Mouse (Mus musculus) heart, adult 2 months (tissue): ENCODE data around the gene BC004004. TPM values are rescaled to one million over a fixed set of nuclear protein-coding genes. Genes with fewer than 3 reads are reported as not detected.

Experiments
- DNase-seq, 2 experiments: peaks; one replicate each; pipeline ENCODE4 v3.0.0; 2021
- H3K27ac ChIP-seq: fragments of 200-600 bp; 2 replicates; pipeline ENCODE4 v1.8.1; 2022
- H3K27me3 ChIP-seq: fragments of 200-500 bp; 2 replicates; pipeline ENCODE4 v1.6.1; 2012; ENCODE audit warnings: mild to moderate bottlenecking, low read length, inconsistent platforms, mixed read lengths; ENCODE audit not compliant: control insufficient read depth, insufficient read depth
- H3K36me3 ChIP-seq: fragments of 200-500 bp; 2 replicates; pipeline ENCODE4 v1.6.1; 2012; ENCODE audit warnings: low read length, inconsistent platforms; ENCODE audit not compliant: control insufficient read depth, insufficient read depth
- H3K4me1 ChIP-seq: fragments of 200-500 bp; 2 replicates; pipeline ENCODE4 v1.6.1; 2011; ENCODE audit warnings: low read length; ENCODE audit not compliant: control insufficient read depth, insufficient read depth
- H3K4me3 ChIP-seq: fragments of 200-600 bp; 2 replicates; pipeline ENCODE4 v1.8.1; 2022
- H3K79me2 ChIP-seq: fragments of 200-500 bp; replicated peaks from 2 replicates; pipeline ENCODE4 v1.6.1; 2012; ENCODE audit warnings: mild to moderate bottlenecking, inconsistent platforms, low read length, moderate library complexity, mixed read lengths; ENCODE audit not compliant: control insufficient read depth, insufficient read depth
- H3K9ac ChIP-seq: fragments of 200-500 bp; 2 replicates; pipeline ENCODE4 v1.6.1; 2012; ENCODE audit warnings: low read depth, mild to moderate bottlenecking, control low read depth, inconsistent platforms, low read length, mixed read lengths
- CTCF ChIP-seq: fragments of 200-600 bp; IDR thresholded peaks from 2 replicates; pipeline ENCODE4 v1.8.1; 2022; ENCODE audit warnings: antibody characterized with exemption, mild to moderate bottlenecking, moderate library complexity
- EP300 ChIP-seq: fragments of 200-500 bp; IDR thresholded peaks from 2 replicates; pipeline ENCODE4 v1.6.1; 2011; ENCODE audit warnings: low read depth, low read length, control low read depth; ENCODE audit not compliant: insufficient read depth
- POLR2A ChIP-seq: fragments of 200-500 bp; IDR thresholded peaks from 2 replicates; pipeline ENCODE4 v1.6.1; 2011; ENCODE audit warnings: mild to moderate bottlenecking, low read depth, low read length, control low read depth; ENCODE audit not compliant: insufficient read depth
- WGBS: fragments of 180-500 bp; shearing (Covaris S2); methylation state at CpG from one replicate; pipeline ENCODE4 v1.1.7; 2018; 5-methylcytosine and 5-hydroxymethylcytosine counted together
- intact Hi-C: fragments of 180-260 bp; cut with DNase I; formaldehyde crosslinking; loops from one replicate; pipeline ENCODE4 v1.15.1; 2025
- polyA plus RNA-seq: library from polyadenylated mRNA; depleted of rRNA; stranded (reverse); fragments of >200 nt; gene quantifications from 2 replicates; pipeline ENCODE4 v1.2.3, GENCODE M21; 2012
- total RNA-seq, 2 experiments: library from RNA; stranded (reverse); gene quantifications; 2 replicates each; pipeline ENCODE4 v1.2.3; 2021

Gene BC004004
- total and polyA plus RNA-seq, 3 experiments: 184 to 318 (median 264) TPM

GRCm38 (mm10) chr17:29341591-29342003 lies 73.0 kb downstream of the BC004004 start:
- H3K4me3 ChIP-seq: peak overlapping the region; percentile 24; the same call in 1 of the 2 replicates
- intact Hi-C loops: no loop called here

GRCm38 (mm10) chr17:29342010-29342910 lies 73.7 kb downstream of the BC004004 start:
- H3K9ac ChIP-seq: peak overlapping the region; percentile 62
- no peaks in the 10 kb centered on the region; the same call in 1 of the 2 replicates for H3K36me3 ChIP-seq
- peak overlapping the region; percentile 24; the same call in 1 of the 2 replicates for H3K4me3 ChIP-seq

More at GRCm38 (mm10) chr17:29341591-29342003, 73.0 kb downstream of the BC004004 start:
- TF ChIP-seq CTCF: peak; percentile 37; the same call in 1 of the 2 replicates
- TF ChIP-seq POLR2A: peak; percentile 52; the same call in 1 of the 2 replicates
- peak; percentile 83 for TF ChIP-seq EP300
- no peaks in the 10 kb centered on the region; the same call in 1 of the 2 replicates for H3K36me3 ChIP-seq
- DNase-seq: peak; percentile 59 to 75
- WGBS: 6% methylated on average over 9 of the region's 9 CpGs
- no peaks in the 10 kb centered on the region for H3K79me2 ChIP-seq
- H3K27me3 ChIP-seq: no peaks in the 10 kb centered on the region
- H3K27ac ChIP-seq: peak overlapping the region; percentile 92
- H3K9ac ChIP-seq: peak overlapping the region; percentile 62
- H3K4me1 ChIP-seq: peaks cover 37% of the 10 kb centered on the region

GRCm38 (mm10) chr17:29343241-29343640 lies 74.7 kb downstream of the BC004004 start:
- Histone ChIP-seq H3K4me1 (peaks cover 39% of the 10 kb centered on the region), H3K27ac (no peak overlapping the region), H3K79me2 (peaks cover 4% of the 10 kb centered on the region; the same call in 1 of the 2 replicates), H3K27me3 (no peaks in the 10 kb centered on the region), H3K9ac (no peak overlapping the region), H3K36me3 (no peaks in the 10 kb centered on the region; the same call in 1 of the 2 replicates), H3K4me3 (no peak overlapping the region)
- DNase-seq: no peak
- WGBS: 68% methylated on average over 5 of the region's 5 CpGs
- intact Hi-C loops: no loop called here
- TF ChIP-seq EP300: no peak
- no peak for TF ChIP-seq CTCF
- TF ChIP-seq POLR2A: peak; percentile 27; the same call in 1 of the 2 replicates

More at GRCm38 (mm10) chr17:29342010-29342910, 73.7 kb downstream of the BC004004 start:
- H3K79me2 ChIP-seq: peaks cover 3% of the 10 kb centered on the region; the same call in 1 of the 2 replicates
- H3K27ac ChIP-seq: peak overlapping the region; percentile 92
- no peak for TF ChIP-seq CTCF
- TF ChIP-seq EP300: peak; percentile 58; the same call in 1 of the 2 replicates
- peaks cover 37% of the 10 kb centered on the region for H3K4me1 ChIP-seq
- peak; percentile 79 for DNase-seq
- 17% methylated on average over 13 of the region's 13 CpGs for WGBS
- intact Hi-C loops: no loop called here
- H3K27me3 ChIP-seq: no peaks in the 10 kb centered on the region

- 74% methylated on average over 12 of the region's 12 CpGs for WGBS
- no peaks in the 10 kb centered on the region for H3K27me3 ChIP-seq
- TF ChIP-seq CTCF: no peak
- TF ChIP-seq POLR2A: no peak
- no peak for TF ChIP-seq EP300
- no peak overlapping the region for H3K4me3 ChIP-seq
- no peaks in the 10 kb centered on the region for H3K36me3 ChIP-seq
- H3K27ac ChIP-seq: no peak overlapping the region
- intact Hi-C loops: no loop called here
- peaks cover 4% of the 10 kb centered on the region; the same call in 1 of the 2 replicates for H3K79me2 ChIP-seq
- no peak for DNase-seq
- no peak overlapping the region for H3K9ac ChIP-seq
- peaks cover 26% of the 10 kb centered on the region for H3K4me1 ChIP-seq
Observed at GRCm38 (mm10) chr17:29345272-29345671, 76.7 kb downstream of the BC004004 start.

GRCm38 (mm10) chr17:29346496-29347125 lies 78.0 kb downstream of the BC004004 start:
- Histone ChIP-seq H3K27me3 (no peaks in the 10 kb centered on the region), H3K36me3 (no peaks in the 10 kb centered on the region), H3K4me3 (peak overlapping the region; percentile 72), H3K4me1 (peaks cover 19% of the 10 kb centered on the region), H3K79me2 (peaks cover 4% of the 10 kb centered on the region; the same call in 1 of the 2 replicates), H3K27ac (peak overlapping the region; percentile 80), H3K9ac (peak overlapping the region; percentile 79)
- TF ChIP-seq CTCF (no peak), POLR2A (no peak), EP300 (no peak)
- peak; percentile 51 to 62 for DNase-seq
- 3% methylated on average over 11 of the region's 11 CpGs for WGBS
- intact Hi-C loops: no loop called here
